22 mouse cellular contexts compared by ENCODE assay signal in genomic region chr17:55320959-55321358, GRCm38 (mm10).
A peak's percentile ranks its signal among the peaks of the same experiment; 100 is the strongest.
DNase-seq lines count a peak whose midpoint lies in the region; ATAC-seq and TF ChIP-seq lines count a peak whose summit lies in the region.
"Had no signal": no experiment of that assay in that cellular context is flagged by ENCODE, and none has a peak within 500 bp of the region (broad histone marks: within the 10 kb centered on the region; RNA-seq: fewer than 3 reads in every experiment).

No protein-coding gene starts in this region.

- no peak overlapping the region for H3K27ac ChIP-seq in kidney, embryonic 15.5 days
- no peak overlapping the region for H3K27ac ChIP-seq in kidney, postnatal 0 days
- H3K27ac ChIP-seq: embryonic facial prominence, embryonic 13.5 days; embryonic facial prominence, embryonic 15.5 days; forebrain, embryonic 10.5 days; forebrain, embryonic 12.5 days had no signal

- H3K4me2 ChIP-seq in kidney, embryonic 15.5 days, result no peak overlapping the region
- no peak overlapping the region for H3K4me2 ChIP-seq in kidney, postnatal 0 days (ENCODE audit: low read length)
- H3K4me2 ChIP-seq: embryonic facial prominence, embryonic 13.5 days; embryonic facial prominence, embryonic 15.5 days; forebrain, embryonic 12.5 days had no signal

- no peak for TF ChIP-seq CTCF in kidney, postnatal 0 days (IDR thresholded peaks at IDR 0.05; ENCODE audit: low read depth)

- no peak overlapping the region for H3K9ac ChIP-seq in kidney, embryonic 15.5 days
- H3K9ac ChIP-seq in kidney, postnatal 0 days (ENCODE audit: low read depth, low read length), result no peak overlapping the region
- H3K9ac ChIP-seq: embryonic facial prominence, embryonic 13.5 days; embryonic facial prominence, embryonic 15.5 days; forebrain, embryonic 12.5 days had no signal

- no peaks in the 10 kb centered on the region for H3K36me3 ChIP-seq in kidney, embryonic 15.5 days
- H3K36me3 ChIP-seq in kidney, postnatal 0 days (ENCODE audit: insufficient read depth, low read length), result no peaks in the 10 kb centered on the region
- H3K36me3 ChIP-seq: embryonic facial prominence, embryonic 13.5 days; embryonic facial prominence, embryonic 15.5 days; forebrain, embryonic 10.5 days; forebrain, embryonic 12.5 days had no signal

- no peaks in the 10 kb centered on the region for H3K4me1 ChIP-seq in kidney, embryonic 15.5 days
- no peaks in the 10 kb centered on the region for H3K4me1 ChIP-seq in kidney, postnatal 0 days (replicated peaks; ENCODE audit: insufficient read depth, low read length)
- H3K4me1 ChIP-seq: embryonic facial prominence, embryonic 13.5 days; embryonic facial prominence, embryonic 15.5 days; forebrain, embryonic 10.5 days; forebrain, embryonic 12.5 days had no signal

- no peaks in the 10 kb centered on the region for H3K27me3 ChIP-seq in kidney, embryonic 15.5 days
- H3K27me3 ChIP-seq in kidney, postnatal 0 days (ENCODE audit: insufficient read depth, low read length), result no peaks in the 10 kb centered on the region
- H3K27me3 ChIP-seq: embryonic facial prominence, embryonic 13.5 days; embryonic facial prominence, embryonic 15.5 days; forebrain, embryonic 12.5 days had no signal

- ATAC-seq in kidney, embryonic 15.5 days (replicated peaks; ENCODE audit: low FRiP score), result peak; percentile 76
- ATAC-seq in kidney, postnatal 0 days (replicated peaks; ENCODE audit: low FRiP score, low read depth), result peak; percentile 74
- ATAC-seq: forebrain, embryonic 14.5 days had no signal

- no peak overlapping the region for H3K4me3 ChIP-seq in kidney, embryonic 15.5 days (replicated peaks)
- H3K4me3 ChIP-seq in kidney, postnatal 0 days (replicated peaks; ENCODE audit: low read depth, low read length), result no peak overlapping the region
- H3K4me3 ChIP-seq: embryonic facial prominence, embryonic 13.5 days; embryonic facial prominence, embryonic 15.5 days; erythroblast, embryonic 14.5 days; forebrain, embryonic 10.5 days; forebrain, embryonic 12.5 days had no signal

- no peak for DNase-seq in kidney, postnatal 4 days
- DNase-seq in kidney, postnatal 0 days (ENCODE audit: low spot score), result peak; percentile 74
- DNase-seq in kidney, postnatal 25 days, result no peak
- DNase-seq in mesoderm, embryonic 11.5 days (ENCODE audit: low read depth, low spot score), result peak; percentile 3
- no peak for DNase-seq in urinary bladder, adult 2 months (ENCODE audit: low spot score)
- DNase-seq: adrenal gland, adult 2 months; adrenal gland, postnatal 10 days; adrenal gland, postnatal 25 days; cerebellum, adult 11 months; cerebellum, adult 18-20 months; cerebellum, adult 8-10 months; cerebellum, adult 9-11 months; cerebellum, postnatal 14 days; cerebellum, postnatal 36 days; embryo, embryonic 11 days had no signal

- no peaks in the 10 kb centered on the region for H3K9me3 ChIP-seq in kidney, embryonic 15.5 days (replicated peaks)
- H3K9me3 ChIP-seq in kidney, postnatal 0 days (replicated peaks; ENCODE audit: low read length), result no peaks in the 10 kb centered on the region
- H3K9me3 ChIP-seq: embryonic facial prominence, embryonic 13.5 days; embryonic facial prominence, embryonic 15.5 days; forebrain, embryonic 10.5 days; forebrain, embryonic 12.5 days had no signal

- WGBS in kidney, embryonic 15.5 days, result 78% methylated on average over 1 of the region's 1 CpGs
- 65% methylated on average over 1 of the region's 1 CpGs for WGBS in kidney, postnatal 0 days

Comparison
In these comparisons a context has a peak if more than half of its experiments do, and no peak if none do; other contexts are left out.
1. DNase-seq: peak in kidney, postnatal 0 days (single experiment) and mesoderm, embryonic 11.5 days (single experiment); none in kidney, postnatal 4 days (0 of 2), kidney, postnatal 25 days (0 of 2) and urinary bladder, adult 2 months (single experiment).